Mouse (Mus musculus) kidney, adult 11 months (tissue): ENCODE measurements around the gene Gm10220.
"Not testable (repeated sequence)": the region's sequence is repeated elsewhere in the genome, so short reads cannot be mapped to it uniquely, and the experiment has no call there.

Experiments
- DNase-seq: peaks from one replicate; pipeline ENCODE4 v3.0.0; 2022

Gm10220 gene

DNA sequence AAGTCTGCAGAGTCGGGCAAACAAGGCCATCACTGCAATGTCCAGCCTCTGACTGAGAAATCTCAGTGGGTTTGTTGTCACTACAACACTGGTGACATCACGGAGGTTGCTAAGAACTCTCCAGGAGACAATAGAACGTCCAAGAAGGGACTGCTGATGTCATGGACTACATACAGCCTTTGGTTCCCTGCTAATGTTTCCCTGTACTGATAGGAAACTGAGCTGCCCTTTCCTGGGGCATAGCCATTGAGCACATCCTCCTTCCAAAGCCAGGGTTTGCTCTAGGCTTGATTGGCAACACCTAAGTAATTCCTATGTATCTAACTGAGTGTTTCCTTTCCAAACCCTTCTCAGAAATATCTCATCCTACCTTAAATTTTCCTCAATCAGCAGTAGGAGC lies at the start of gene Gm10220:
TSS of gene Gm10220 (minus strand) at position 101 of the 400 bp plus-strand sequence.
- not testable (repeated sequence) for DNase-seq

DNA sequence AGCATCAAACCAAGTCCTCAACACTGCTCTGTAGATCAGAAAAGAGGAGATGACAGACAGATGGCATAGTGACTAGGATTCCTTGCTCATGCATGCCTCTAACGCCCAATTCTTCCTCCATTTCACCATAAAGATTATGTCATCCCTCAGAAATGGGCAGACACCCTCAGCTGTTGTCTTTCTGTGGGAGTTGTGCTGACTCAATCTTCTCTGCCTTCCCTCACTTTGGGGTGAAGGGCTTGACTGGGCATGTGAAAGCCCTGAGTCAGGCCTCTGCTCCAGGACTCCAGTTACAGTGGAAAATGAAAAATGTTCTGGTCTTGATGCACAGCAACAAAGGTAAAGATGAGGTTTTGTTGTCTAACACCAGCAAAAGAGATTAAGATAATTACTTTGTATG lies 48.6 kb upstream of the Gm10220 start:
- no peak for DNase-seq

GRCm38 (mm10) chr5:26165791-26166165 lies 44.6 kb upstream of the Gm10220 start:
- DNase-seq: no peak

GRCm38 (mm10) chr5:26165036-26165790 lies 44.0 kb upstream of the Gm10220 start:
- DNase-seq: no peak

DNA sequence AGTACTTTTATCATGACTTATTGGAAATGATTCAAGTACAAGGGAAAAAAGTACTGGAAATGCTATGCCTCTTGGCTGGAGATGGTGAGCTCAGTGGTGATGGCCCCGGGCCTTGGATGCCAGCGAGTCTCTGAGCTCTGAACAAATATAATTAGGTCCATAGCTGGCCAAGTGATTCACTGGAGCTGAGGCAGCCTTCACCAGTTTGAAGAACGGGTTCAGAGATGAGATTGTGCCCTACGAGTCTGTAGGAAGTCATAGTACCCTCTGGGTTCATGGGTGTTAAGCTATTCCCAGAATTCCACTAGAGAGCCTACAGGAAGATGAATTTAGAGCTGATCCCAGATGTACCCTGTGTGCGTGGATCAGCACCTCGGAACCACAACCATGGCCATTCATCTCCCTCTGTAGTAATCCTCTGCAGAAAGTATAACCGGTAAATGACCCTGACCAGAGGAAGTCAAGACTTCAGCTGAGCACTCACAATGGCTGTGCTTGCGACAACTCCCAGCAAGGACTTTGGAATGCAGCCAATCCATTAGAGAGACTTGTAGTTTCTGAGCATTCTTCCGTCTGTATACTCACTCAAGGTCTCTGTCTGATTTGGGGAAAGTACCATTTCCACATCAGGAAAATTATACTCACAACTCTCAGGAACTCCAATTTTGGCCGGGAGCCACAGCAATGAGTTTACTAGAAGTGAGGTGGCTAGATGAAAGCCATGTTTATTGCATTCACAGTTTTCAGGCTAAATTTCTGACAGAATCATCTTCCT lies 36.4 kb upstream of the Gm10220 start:
- DNase-seq: no peak

DNA sequence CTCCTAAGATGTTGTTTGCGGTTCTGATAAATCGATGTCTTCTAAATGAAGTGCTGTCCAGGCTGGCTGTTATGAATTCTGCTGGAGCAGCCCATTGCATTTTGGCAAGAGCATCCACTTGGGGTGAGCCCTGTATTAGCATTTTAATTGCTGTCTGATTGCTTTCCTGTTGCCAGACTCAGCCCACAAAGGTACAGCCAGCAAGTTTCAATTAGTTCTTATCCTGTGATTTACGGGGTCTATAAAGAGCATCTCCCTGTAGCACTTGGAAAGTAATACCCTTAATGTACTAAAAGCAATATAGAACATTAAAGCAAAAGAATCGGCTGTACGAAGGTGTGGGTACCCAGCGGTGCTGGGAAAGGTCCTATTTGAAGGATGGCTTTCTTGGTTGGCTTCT lies 21.7 kb upstream of the Gm10220 start:
- no peak for DNase-seq

DNA sequence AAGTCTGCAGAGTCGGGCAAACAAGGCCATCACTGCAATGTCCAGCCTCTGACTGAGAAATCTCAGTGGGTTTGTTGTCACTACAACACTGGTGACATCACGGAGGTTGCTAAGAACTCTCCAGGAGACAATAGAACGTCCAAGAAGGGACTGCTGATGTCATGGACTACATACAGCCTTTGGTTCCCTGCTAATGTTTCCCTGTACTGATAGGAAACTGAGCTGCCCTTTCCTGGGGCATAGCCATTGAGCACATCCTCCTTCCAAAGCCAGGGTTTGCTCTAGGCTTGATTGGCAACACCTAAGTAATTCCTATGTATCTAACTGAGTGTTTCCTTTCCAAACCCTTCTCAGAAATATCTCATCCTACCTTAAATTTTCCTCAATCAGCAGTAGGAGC lies 16.0 kb downstream of the Gm10220 start, which contains the start of gene 5031410I06Rik:
TSS of gene 5031410I06Rik (minus strand) at position 101 of the 400 bp plus-strand sequence.
- not testable (repeated sequence) for DNase-seq

DNA sequence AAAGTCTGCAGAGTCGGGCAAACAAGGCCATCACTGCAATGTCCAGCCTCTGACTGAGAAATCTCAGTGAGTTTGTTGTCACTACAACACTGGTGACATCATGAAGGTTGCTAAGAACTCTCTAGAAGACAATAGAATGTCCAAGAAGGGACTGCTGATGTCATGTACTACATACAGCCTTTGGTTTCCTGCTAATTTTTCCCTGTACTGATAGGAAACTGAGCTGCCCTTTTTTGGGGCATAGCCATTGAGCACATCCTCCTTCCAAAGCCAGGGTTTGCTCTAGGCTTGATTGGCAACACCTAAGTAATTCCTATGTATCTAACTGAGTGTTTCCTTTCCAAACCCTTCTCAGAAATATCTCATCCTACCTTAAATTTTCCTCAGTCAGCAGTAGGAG lies 32.0 kb downstream of the Gm10220 start, which contains the start of gene Gm10471:
TSS of gene Gm10471 (minus strand) at position 101 of the 400 bp plus-strand sequence.
- DNase-seq: not testable (repeated sequence)

GRCm38 (mm10) chr5:26079023-26079422 lies 42.2 kb downstream of the Gm10220 start:
- DNase-seq: not testable (repeated sequence)

- DNase-seq: no peak
These were observed 50.5 kb downstream of the Gm10220 start for GRCm38 (mm10) chr5:26070716-26071115.
